Mouse (Mus musculus): Measurements from ENCODE around the gene Cyth3. TPM values are rescaled to one million over a fixed set of nuclear protein-coding genes. Genes with fewer than 3 reads are reported as not detected.
A peak's percentile ranks its signal among the peaks of the same experiment; 100 is the strongest.

Cyth3 gene
- total and polyA plus RNA-seq, 3 experiments, result 76.3 to 242 (median 191) TPM

- ATAC-seq (ENCODE audit: extremely low read depth, insufficient number of reproducible peaks, low FRiP score, poor library complexity, severe bottlenecking) (no peak), DNase-seq (ENCODE audit: low spot score) (no peak)
- H3K4me1 ChIP-seq (ENCODE audit: insufficient read depth, low read depth, low read length), result peaks cover 62% of the 10 kb centered on the region
- peaks cover 95% of the 10 kb centered on the region for H3K36me3 ChIP-seq (replicated peaks)
- no peaks in the 10 kb centered on the region for H3K9me3 ChIP-seq (replicated peaks)
- no peak overlapping the region for H3K4me3 ChIP-seq (ENCODE audit: low read depth, low read length)
- TF ChIP-seq GATA2 (IDR thresholded peaks at IDR 0.05; ENCODE audit: borderline replicate concordance, low read depth, low read length) (no peak), POLR2AphosphoS5 (IDR thresholded peaks at IDR 0.05; ENCODE audit: insufficient replicate concordance, low read depth, low read length) (no peak), GATA1 (IDR thresholded peaks at IDR 0.05; ENCODE audit: borderline replicate concordance, low read length) (no peak), TAL1 (conservative IDR thresholded peaks at IDR 0.05; ENCODE audit: low read depth, low read length) (no peak), CTCF (IDR thresholded peaks at IDR 0.05; ENCODE audit: low read depth, low read length) (no peak)
- no peaks in the 10 kb centered on the region for H3K27me3 ChIP-seq (ENCODE audit: insufficient read depth, low read length)
Observed at GRCm38 (mm10) chr5:143706030-143706821, 84.0 kb downstream of the Cyth3 start.

DNA sequence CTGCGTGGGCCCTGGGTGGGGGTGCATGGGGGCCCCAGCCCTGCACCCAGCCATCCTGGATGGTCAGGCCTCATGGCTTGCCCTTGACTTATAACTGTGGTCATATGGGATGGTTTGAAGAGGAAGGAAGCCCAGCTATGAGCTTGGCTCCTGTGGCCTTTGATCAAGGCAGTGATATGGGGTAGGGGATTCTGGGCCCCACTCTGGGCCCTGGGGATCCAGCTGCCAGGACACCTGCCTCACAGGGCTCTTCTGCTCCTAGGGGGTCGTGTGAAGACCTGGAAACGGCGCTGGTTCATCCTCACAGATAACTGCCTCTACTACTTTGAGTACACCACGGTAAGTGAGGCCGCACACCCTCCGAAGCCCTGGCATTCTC is 84.6 kb downstream of the Cyth3 start:
- ATAC-seq (ENCODE audit: extremely low read depth, insufficient number of reproducible peaks, low FRiP score, poor library complexity, severe bottlenecking) (no peak), DNase-seq (ENCODE audit: low spot score) (no peak)
- Histone ChIP-seq H3K27me3 (ENCODE audit: insufficient read depth, low read length) (no peaks in the 10 kb centered on the region), H3K4me1 (ENCODE audit: insufficient read depth, low read depth, low read length) (peaks cover 62% of the 10 kb centered on the region), H3K9me3 (replicated peaks) (no peaks in the 10 kb centered on the region), H3K36me3 (replicated peaks) (peaks cover 95% of the 10 kb centered on the region), H3K4me3 (ENCODE audit: low read depth, low read length) (no peak overlapping the region)
- TF ChIP-seq CTCF (IDR thresholded peaks at IDR 0.05; ENCODE audit: low read depth, low read length) (no peak), GATA1 (IDR thresholded peaks at IDR 0.05; ENCODE audit: borderline replicate concordance, low read length) (no peak), GATA2 (IDR thresholded peaks at IDR 0.05; ENCODE audit: borderline replicate concordance, low read depth, low read length) (no peak), TAL1 (conservative IDR thresholded peaks at IDR 0.05; ENCODE audit: low read depth, low read length) (no peak), POLR2AphosphoS5 (IDR thresholded peaks at IDR 0.05; ENCODE audit: insufficient replicate concordance, low read depth, low read length) (no peak)

DNA sequence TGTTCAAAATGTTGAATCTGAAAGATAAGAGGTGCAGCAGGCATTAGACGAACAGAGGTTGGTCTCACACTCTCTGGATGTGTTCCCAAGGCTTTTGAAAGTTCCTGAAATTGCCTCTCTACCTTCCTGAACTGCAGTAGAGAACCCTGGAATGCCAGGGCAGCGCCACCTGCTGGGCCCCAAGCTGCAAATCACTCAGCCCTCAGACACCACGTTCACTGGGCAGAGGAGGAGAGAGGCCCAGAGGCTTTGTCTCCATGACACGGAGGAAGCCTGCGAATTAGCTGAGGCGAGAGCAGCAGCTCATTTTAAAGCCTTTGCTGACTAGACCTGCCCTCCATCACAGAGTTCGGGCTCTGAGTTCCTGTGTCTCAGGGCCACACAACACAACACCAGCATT is 89.1 kb downstream of the Cyth3 start:
- no peak for ATAC-seq (ENCODE audit: extremely low read depth, insufficient number of reproducible peaks, low FRiP score, poor library complexity, severe bottlenecking)
- H3K4me3 ChIP-seq (ENCODE audit: low read depth, low read length), result no peak overlapping the region
- peak; percentile 54 for DNase-seq (ENCODE audit: low spot score)
- TF ChIP-seq POLR2AphosphoS5 (IDR thresholded peaks at IDR 0.05; ENCODE audit: insufficient replicate concordance, low read depth, low read length), result no peak
- TF ChIP-seq CTCF (IDR thresholded peaks at IDR 0.05; ENCODE audit: low read depth, low read length), result peak; percentile 41; the same call in 1 of the 2 replicates
- no peak for TF ChIP-seq TAL1 (conservative IDR thresholded peaks at IDR 0.05; ENCODE audit: low read depth, low read length)
- no peaks in the 10 kb centered on the region for H3K27me3 ChIP-seq (ENCODE audit: insufficient read depth, low read length)
- no peaks in the 10 kb centered on the region for H3K9me3 ChIP-seq (replicated peaks)
- H3K36me3 ChIP-seq (replicated peaks), result peaks cover 95% of the 10 kb centered on the region
- H3K4me1 ChIP-seq (ENCODE audit: insufficient read depth, low read depth, low read length), result peaks cover 30% of the 10 kb centered on the region

DNA sequence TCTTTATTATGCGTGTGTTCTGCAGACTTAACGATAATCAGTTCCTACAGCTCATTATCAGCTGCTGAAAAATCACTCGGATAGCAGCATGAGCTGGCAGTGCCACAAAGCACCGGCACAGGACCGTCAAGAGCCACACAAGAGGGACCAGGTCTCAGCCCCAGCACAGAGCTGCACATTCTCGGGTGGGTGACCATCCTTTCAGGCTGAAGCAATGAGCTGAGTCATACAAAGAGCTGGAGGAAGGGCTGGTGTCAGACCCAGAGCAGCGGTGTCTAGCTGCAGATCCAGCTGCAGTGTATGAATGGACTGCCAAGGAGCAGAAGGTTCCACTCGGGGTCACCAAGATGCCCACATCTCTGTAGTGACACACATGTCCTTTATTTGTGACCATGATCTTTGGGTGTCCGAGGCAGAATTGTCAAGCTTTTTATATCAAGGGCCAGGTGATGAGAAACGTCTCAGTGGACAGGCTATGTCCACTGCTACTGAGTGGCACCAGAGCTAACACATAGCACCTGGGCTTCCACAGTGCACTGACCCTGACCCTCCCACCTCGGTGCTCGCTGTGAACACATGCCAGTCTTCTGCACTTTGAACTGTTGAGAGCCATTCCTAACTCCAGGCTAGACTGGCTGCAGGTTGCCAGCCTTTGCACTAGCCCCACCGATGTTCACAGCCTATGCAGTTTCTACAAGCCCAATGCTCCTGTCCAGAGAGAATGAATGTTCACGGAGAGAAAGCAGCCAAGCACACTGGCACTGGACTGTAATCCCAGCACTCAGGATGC is 90.0 kb downstream of the Cyth3 start:
- H3K36me3 ChIP-seq (replicated peaks), result peaks cover 95% of the 10 kb centered on the region
- H3K27me3 ChIP-seq (ENCODE audit: insufficient read depth, low read length), result no peaks in the 10 kb centered on the region
- H3K4me3 ChIP-seq (ENCODE audit: low read depth, low read length), result no peak overlapping the region
- peaks cover 23% of the 10 kb centered on the region for H3K4me1 ChIP-seq (ENCODE audit: insufficient read depth, low read depth, low read length)
- no peaks in the 10 kb centered on the region for H3K9me3 ChIP-seq (replicated peaks)
- ATAC-seq (ENCODE audit: extremely low read depth, insufficient number of reproducible peaks, low FRiP score, poor library complexity, severe bottlenecking) (no peak; the same call in 1 of the 2 replicates), DNase-seq (ENCODE audit: low spot score) (no peak)
- TF ChIP-seq CTCF (IDR thresholded peaks at IDR 0.05; ENCODE audit: low read depth, low read length), result no peak
- no peak for TF ChIP-seq TAL1 (conservative IDR thresholded peaks at IDR 0.05; ENCODE audit: low read depth, low read length)
- TF ChIP-seq GATA2 (IDR thresholded peaks at IDR 0.05; ENCODE audit: borderline replicate concordance, low read depth, low read length), result no peak
- 0 out of 2 replicates have a peak, but pooled peaks have one; percentile 47 for TF ChIP-seq POLR2AphosphoS5 (IDR thresholded peaks at IDR 0.05; ENCODE audit: insufficient replicate concordance, low read depth, low read length)
- TF ChIP-seq GATA1 (IDR thresholded peaks at IDR 0.05; ENCODE audit: borderline replicate concordance, low read length), result no peak

GRCm38 (mm10) chr5:143721962-143722361 is 99.7 kb downstream of the Cyth3 start:
- Histone ChIP-seq H3K4me1 (ENCODE audit: insufficient read depth, low read depth, low read length) (no peaks in the 10 kb centered on the region), H3K36me3 (replicated peaks) (peaks cover 91% of the 10 kb centered on the region)
- no peak for ATAC-seq (ENCODE audit: extremely low read depth, insufficient number of reproducible peaks, low FRiP score, poor library complexity, severe bottlenecking)

DNA sequence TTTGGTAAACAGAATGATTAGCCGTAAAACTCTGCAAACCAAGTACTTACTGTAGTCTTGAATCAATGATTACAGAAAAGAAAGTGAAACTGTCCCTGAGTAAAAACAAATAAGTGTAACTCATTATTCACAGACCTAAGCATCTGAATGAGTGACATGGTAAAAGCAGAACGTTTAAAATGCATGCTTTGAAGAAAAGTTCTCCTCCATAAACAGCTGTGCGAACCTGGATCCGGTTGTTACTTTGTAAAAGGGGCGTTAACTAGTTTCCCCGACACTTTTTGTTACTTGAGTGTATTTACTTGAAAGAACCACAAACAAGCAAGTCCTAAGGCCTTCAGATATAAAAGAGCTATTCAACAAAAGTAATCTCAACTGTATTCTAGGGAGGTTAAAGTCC is 108.7 kb downstream of the Cyth3 start:
- TF ChIP-seq POLR2AphosphoS5 (IDR thresholded peaks at IDR 0.05; ENCODE audit: insufficient replicate concordance, low read depth, low read length) (no peak), GATA1 (IDR thresholded peaks at IDR 0.05; ENCODE audit: borderline replicate concordance, low read length) (no peak)
- DNase-seq (ENCODE audit: low spot score) (no peak), ATAC-seq (ENCODE audit: extremely low read depth, insufficient number of reproducible peaks, low FRiP score, poor library complexity, severe bottlenecking) (no peak)
- Histone ChIP-seq H3K27me3 (ENCODE audit: insufficient read depth, low read length) (peaks cover 12% of the 10 kb centered on the region; the same call in 1 of the 2 replicates), H3K4me1 (ENCODE audit: insufficient read depth, low read depth, low read length) (peaks cover 21% of the 10 kb centered on the region), H3K36me3 (replicated peaks) (peaks cover 21% of the 10 kb centered on the region), H3K9me3 (replicated peaks) (no peaks in the 10 kb centered on the region), H3K4me3 (ENCODE audit: low read depth, low read length) (peak overlapping the region; percentile 85; the same call in 1 of the 2 replicates)

More at GRCm38 (mm10) chr5:143721962-143722361, 99.7 kb downstream of the Cyth3 start:
- no peaks in the 10 kb centered on the region for H3K9me3 ChIP-seq (replicated peaks)
- no peaks in the 10 kb centered on the region for H3K27me3 ChIP-seq (ENCODE audit: insufficient read depth, low read length)
- no peak for TF ChIP-seq GATA2 (IDR thresholded peaks at IDR 0.05; ENCODE audit: borderline replicate concordance, low read depth, low read length)
- no peak for TF ChIP-seq GATA1 (IDR thresholded peaks at IDR 0.05; ENCODE audit: borderline replicate concordance, low read length)
- TF ChIP-seq TAL1 (conservative IDR thresholded peaks at IDR 0.05; ENCODE audit: low read depth, low read length), result no peak
- no peak for TF ChIP-seq POLR2AphosphoS5 (IDR thresholded peaks at IDR 0.05; ENCODE audit: insufficient replicate concordance, low read depth, low read length)
- TF ChIP-seq CTCF (IDR thresholded peaks at IDR 0.05; ENCODE audit: low read depth, low read length), result no peak
- DNase-seq (ENCODE audit: low spot score), result no peak
- no peak overlapping the region for H3K4me3 ChIP-seq (ENCODE audit: low read depth, low read length)
